Mouse (Mus musculus) forebrain, embryonic 15.5 days (tissue): ENCODE measurements around the gene Sox15. TPM values are rescaled to one million over a fixed set of nuclear protein-coding genes. Genes with fewer than 3 reads are reported as not detected.
"Not testable (repeated sequence)": the region's sequence is repeated elsewhere in the genome, so short reads cannot be mapped to it uniquely, and the experiment has no call there.

Experiments
- ATAC-seq: fragments of 200-750 bp; cut with Nextera tagmentation; replicated peaks from 2 replicates; pipeline ENCODE4 v1.8.0; 2017; ENCODE audit warnings: mild to moderate bottlenecking, moderate TSS enrichment, moderate library complexity
- H3K27ac ChIP-seq: fragments of 300-500 bp; sonication (generic); replicated peaks from 2 replicates; pipeline ENCODE4 v1.5.1; 2015; ENCODE audit warnings: mild to moderate bottlenecking, inconsistent platforms
- H3K27me3 ChIP-seq: fragments of 300-500 bp; sonication (generic); 2 replicates; pipeline ENCODE4 v1.6.1; 2015; ENCODE audit warnings: inconsistent platforms
- H3K36me3 ChIP-seq: fragments of 300-500 bp; sonication (generic); 2 replicates; pipeline ENCODE4 v1.6.1; 2015; ENCODE audit warnings: mild to moderate bottlenecking, inconsistent platforms
- H3K4me1 ChIP-seq: fragments of 300-500 bp; sonication (generic); 2 replicates; pipeline ENCODE4 v1.6.1; 2015; ENCODE audit warnings: inconsistent platforms
- H3K4me2 ChIP-seq: fragments of 300-500 bp; sonication (generic); replicated peaks from 2 replicates; pipeline ENCODE4 v1.6.1; 2015; ENCODE audit warnings: mild to moderate bottlenecking, inconsistent platforms
- H3K4me3 ChIP-seq: fragments of 300-500 bp; sonication (generic); 2 replicates; pipeline ENCODE4 v1.5.1; 2015; ENCODE audit warnings: mild to moderate bottlenecking, inconsistent platforms
- H3K9ac ChIP-seq: fragments of 300-500 bp; sonication (generic); replicated peaks from 2 replicates; pipeline ENCODE4 v1.6.1; 2015; ENCODE audit warnings: mild to moderate bottlenecking, inconsistent platforms
- H3K9me3 ChIP-seq: fragments of 300-500 bp; sonication (generic); 2 replicates; pipeline ENCODE4 v1.6.1; 2016; ENCODE audit warnings: inconsistent platforms
- WGBS: fragments of 180-500 bp; shearing (Covaris S2); methylation state at CpG from one replicate; pipeline ENCODE4 v1.1.7; 2015; ENCODE audit warnings: mixed read lengths; 5-methylcytosine and 5-hydroxymethylcytosine counted together
- polyA plus RNA-seq: library from polyadenylated mRNA; unstranded; fragments of >200 nt; fragmentation: Nextera tagmentation; extraction: Ambion mirVana; gene quantifications from 2 replicates; pipeline ENCODE4 v1.2.1, GENCODE M21; 2015

The Sox15 gene
- polyA plus RNA-seq, 1 experiment from 2014 or later = not detected

DNA sequence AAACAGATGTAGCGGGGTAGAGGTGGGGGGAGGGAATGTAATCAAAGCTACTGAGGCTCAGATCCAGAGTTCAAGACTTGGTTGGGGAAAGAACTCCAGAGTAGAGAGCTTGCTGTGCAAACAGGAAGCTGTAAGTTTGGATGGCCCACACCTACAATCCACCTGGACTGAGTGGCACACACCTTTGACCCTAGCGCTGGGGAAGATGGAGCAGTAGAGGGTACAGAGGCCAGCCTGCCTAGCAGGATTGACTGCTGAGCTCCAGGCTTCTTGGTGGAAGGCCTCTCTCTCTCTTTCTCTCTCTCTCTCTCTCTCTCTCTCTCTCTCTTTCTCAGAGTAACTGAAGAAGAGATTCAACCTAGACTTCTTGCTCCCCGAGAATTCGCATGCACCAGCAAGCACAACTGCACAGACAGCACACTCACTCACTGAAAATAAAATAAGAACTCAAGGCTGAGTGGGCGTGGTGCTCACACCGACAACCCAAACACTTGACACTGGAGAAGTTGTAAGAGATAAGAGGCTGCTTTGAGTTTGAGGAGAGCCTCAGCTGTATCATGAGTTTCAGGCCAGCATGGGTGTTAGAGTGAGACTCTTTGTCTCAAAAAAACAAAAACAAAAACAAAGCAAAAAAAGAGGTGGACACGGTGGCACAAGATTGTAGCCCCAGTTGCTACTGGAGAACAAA, 34.6 kb upstream of the Sox15 start:
- Histone ChIP-seq H3K4me2 (no peak overlapping the region), H3K27ac (no peak overlapping the region), H3K4me1 (peaks cover 17% of the 10 kb centered on the region), H3K27me3 (no peaks in the 10 kb centered on the region), H3K9me3 (no peaks in the 10 kb centered on the region), H3K4me3 (no peak overlapping the region), H3K36me3 (no peaks in the 10 kb centered on the region), H3K9ac (no peak overlapping the region)
- no peak for ATAC-seq
- WGBS = 88% methylated on average over 7 of the region's 7 CpGs

- no peaks in the 10 kb centered on the region for H3K9me3 ChIP-seq
- peak; percentile 80 for ATAC-seq
- peak within 1 kb of the TSS; percentile 52 for H3K4me3 ChIP-seq
- peaks cover 17% of the 10 kb centered on the region for H3K4me1 ChIP-seq
- WGBS = under 1% methylated on average over 20 of the region's 20 CpGs
- H3K27ac ChIP-seq = peak within 1 kb of the TSS; percentile 67
- peak within 1 kb of the TSS; percentile 70 for H3K9ac ChIP-seq
- H3K27me3 ChIP-seq = no peaks in the 10 kb centered on the region
- peak within 1 kb of the TSS; percentile 73 for H3K4me2 ChIP-seq
- H3K36me3 ChIP-seq = no peaks in the 10 kb centered on the region
These were observed 33.4 kb upstream of the Sox15 start, which contains the start of gene Sat2 for GRCm38 (mm10) chr11:69621571-69622268. TSS of gene Sat2 (plus strand) at chr11:69622024.

DNA sequence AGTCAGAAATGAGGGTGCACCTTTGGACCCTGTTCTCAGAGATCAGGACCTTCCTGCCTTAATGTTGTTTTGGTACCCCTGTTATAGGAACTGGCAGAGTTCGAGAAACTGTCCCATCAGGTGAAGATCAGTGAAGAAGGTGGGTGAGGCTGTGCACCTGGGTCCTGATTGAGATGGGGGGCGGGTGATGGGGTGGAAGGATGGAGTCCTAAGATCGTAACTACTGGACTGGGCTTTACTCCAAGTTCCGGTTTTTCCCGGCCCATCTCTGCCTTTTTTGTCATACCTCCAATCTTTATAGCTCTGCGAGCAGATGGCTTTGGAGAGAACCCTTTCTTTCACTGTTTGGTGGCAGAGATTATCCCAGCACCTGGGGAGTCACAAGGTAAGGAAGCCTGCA, 32.7 kb upstream of the Sox15 start:
- no peaks in the 10 kb centered on the region for H3K36me3 ChIP-seq
- H3K27ac ChIP-seq = peak overlapping the region; percentile 67
- H3K9me3 ChIP-seq = no peaks in the 10 kb centered on the region
- peak overlapping the region; percentile 73 for H3K4me2 ChIP-seq
- H3K9ac ChIP-seq = peak overlapping the region; percentile 70
- WGBS = 25% methylated on average over 6 of the region's 6 CpGs
- peaks cover 17% of the 10 kb centered on the region for H3K4me1 ChIP-seq
- H3K4me3 ChIP-seq = peak overlapping the region; percentile 52
- no peaks in the 10 kb centered on the region for H3K27me3 ChIP-seq
- ATAC-seq = no peak

DNA sequence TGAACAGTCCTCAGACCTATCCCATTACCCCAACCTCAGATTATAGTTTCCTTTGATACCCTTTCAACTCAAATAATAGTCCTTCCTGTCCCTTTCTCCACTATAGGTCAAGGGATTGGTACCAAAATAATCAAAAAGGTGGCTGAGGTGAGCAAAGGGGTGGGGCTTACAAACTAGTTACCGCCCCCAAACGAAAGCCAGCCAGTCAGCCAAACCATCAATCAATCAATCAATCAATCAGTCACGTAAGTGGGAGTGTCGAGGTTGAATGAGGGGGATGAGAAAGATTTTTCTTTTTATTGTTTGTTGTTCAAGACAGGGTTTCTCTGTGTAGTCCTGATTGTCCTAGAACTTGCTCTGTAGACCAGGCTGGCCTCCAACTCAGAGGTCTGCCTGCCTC, 32.1 kb upstream of the Sox15 start:
- Histone ChIP-seq H3K36me3 (no peaks in the 10 kb centered on the region), H3K4me1 (peaks cover 17% of the 10 kb centered on the region), H3K4me3 (peak overlapping the region; percentile 52), H3K9me3 (no peaks in the 10 kb centered on the region), H3K9ac (peak overlapping the region; percentile 70; the same call in 1 of the 2 replicates), H3K4me2 (peak overlapping the region; percentile 73), H3K27me3 (no peaks in the 10 kb centered on the region), H3K27ac (no peak overlapping the region)
- WGBS = 76% methylated on average over 4 of the region's 4 CpGs
- ATAC-seq = no peak

- H3K27me3 ChIP-seq, H3K36me3 ChIP-seq, H3K9me3 ChIP-seq, ATAC-seq, H3K4me2 ChIP-seq, H3K27ac ChIP-seq, H3K4me3 ChIP-seq, H3K9ac ChIP-seq: not testable (repeated sequence)
- H3K4me1 ChIP-seq = peaks cover 17% of the 10 kb centered on the region
- WGBS = 87% methylated on average over 2 of the region's 2 CpGs
These were observed 30.8 kb upstream of the Sox15 start for GRCm38 (mm10) chr11:69624339-69624738.

DNA sequence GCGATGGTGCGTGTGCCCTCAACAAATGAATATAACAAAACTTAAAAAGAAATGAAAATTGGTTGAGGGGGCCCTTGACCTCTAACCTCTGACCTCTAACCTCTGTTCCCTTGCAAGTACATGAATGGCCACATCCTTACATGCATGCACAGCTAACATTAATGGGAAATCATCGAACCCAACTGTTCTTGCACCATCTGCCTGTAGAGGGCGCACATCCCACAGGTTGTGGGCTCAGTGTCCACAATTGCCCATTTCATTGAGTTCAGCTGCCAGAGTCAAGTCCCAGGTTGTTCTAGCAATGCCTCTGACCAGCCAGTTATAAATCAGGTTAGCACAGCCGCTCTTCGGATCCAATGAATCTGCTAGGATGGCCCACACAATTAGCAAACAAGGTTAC, 26.8 kb upstream of the Sox15 start:
- 36% methylated on average over 6 of the region's 6 CpGs for WGBS
- no peak for ATAC-seq
- Histone ChIP-seq H3K9me3 (no peaks in the 10 kb centered on the region), H3K27ac (no peak overlapping the region), H3K4me1 (peaks cover 3% of the 10 kb centered on the region; the same call in 1 of the 2 replicates), H3K9ac (no peak overlapping the region), H3K36me3 (no peaks in the 10 kb centered on the region), H3K4me2 (no peak overlapping the region), H3K4me3 (no peak overlapping the region), H3K27me3 (no peaks in the 10 kb centered on the region)

DNA sequence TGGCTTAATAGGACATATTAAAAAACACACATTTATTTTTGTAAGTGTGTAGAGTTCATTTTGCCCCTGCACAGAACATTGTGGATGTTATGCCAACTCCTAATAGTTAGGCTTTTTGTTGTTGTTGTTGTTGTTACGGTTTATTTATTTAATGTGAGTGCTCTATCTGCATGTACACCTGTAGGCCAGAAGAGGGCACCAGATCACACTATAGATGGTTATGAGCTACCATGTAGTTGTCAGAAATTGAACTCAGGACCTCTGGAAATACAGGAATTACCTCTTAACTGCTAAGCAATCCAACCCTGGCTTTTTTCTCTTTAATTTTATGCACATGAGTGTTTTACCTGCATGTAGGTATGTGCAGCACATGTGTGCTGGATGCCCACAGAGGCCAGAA, 25.3 kb upstream of the Sox15 start:
- Histone ChIP-seq H3K36me3 (no peaks in the 10 kb centered on the region), H3K9ac (no peak overlapping the region), H3K4me1 (peaks cover 18% of the 10 kb centered on the region), H3K27me3 (no peaks in the 10 kb centered on the region), H3K4me3 (no peak overlapping the region), H3K9me3 (no peaks in the 10 kb centered on the region), H3K27ac (no peak overlapping the region), H3K4me2 (no peak overlapping the region)
- WGBS = 61% methylated on average over 1 of the region's 1 CpGs
- no peak for ATAC-seq

DNA sequence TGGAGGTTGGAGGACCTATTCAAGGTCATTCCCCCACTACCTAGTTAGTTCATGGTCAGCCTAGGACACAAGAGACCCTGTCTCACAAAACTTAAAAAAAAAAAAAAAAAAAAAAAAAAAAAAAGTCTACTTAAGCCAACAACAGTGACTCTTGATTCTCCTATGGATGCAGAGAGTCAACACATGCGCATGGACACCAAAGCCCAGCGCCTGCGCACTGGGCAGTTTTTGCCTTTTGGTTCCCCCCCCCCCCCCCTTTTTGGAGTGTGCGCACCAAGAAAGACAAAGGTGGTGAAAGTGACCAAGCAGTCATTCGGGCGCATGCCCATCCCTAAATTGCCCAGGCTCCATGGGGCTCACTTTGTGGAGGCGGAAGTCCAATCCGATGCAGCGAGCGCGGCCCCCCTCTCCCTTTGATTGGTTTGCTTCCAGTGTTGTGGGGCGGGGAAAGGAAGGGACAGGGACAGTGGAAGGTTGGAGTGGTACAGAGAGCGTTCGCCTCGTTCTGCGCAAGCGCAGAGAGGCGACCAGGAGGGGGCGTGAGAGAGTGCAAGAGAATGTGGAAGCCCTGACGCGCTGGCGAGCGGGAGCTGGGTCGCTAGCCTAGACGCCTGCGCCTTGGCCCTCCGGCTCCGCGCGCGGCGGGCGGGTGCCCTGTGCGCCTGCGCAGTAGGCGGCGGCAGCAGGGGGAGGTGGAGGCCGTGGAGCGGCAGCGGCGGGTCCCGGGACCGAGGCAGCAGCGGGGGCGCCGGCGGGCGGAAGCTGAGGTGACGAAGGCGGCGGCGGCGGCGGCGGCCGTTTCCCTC, 22.6 kb upstream of the Sox15 start, which contains the start of gene Fxr2:
Gene Fxr2 (plus strand): TSS at position 707 of the 806 bp plus-strand sequence.
- WGBS = 1% methylated on average over 41 of the region's 56 CpGs
- H3K4me3 ChIP-seq = peak within 1 kb of the TSS; percentile 100
- ATAC-seq = peak; percentile 98
- H3K27me3 ChIP-seq = no peaks in the 10 kb centered on the region
- H3K4me2 ChIP-seq = peak within 1 kb of the TSS; percentile 73
- H3K27ac ChIP-seq = peak within 1 kb of the TSS; percentile 96
- no peaks in the 10 kb centered on the region for H3K9me3 ChIP-seq
- 0 out of 2 replicates have a peak, but pooled peaks cover 4% of the 10 kb centered on the region for H3K36me3 ChIP-seq
- peak within 1 kb of the TSS; percentile 100 for H3K9ac ChIP-seq
- peaks cover 34% of the 10 kb centered on the region for H3K4me1 ChIP-seq

- peak overlapping the region; percentile 73 for H3K4me2 ChIP-seq
- H3K9ac ChIP-seq = peak overlapping the region; percentile 100
- peak overlapping the region; percentile 100 for H3K4me3 ChIP-seq
- 0 out of 2 replicates have a peak, but pooled peaks cover 4% of the 10 kb centered on the region for H3K36me3 ChIP-seq
- WGBS = under 1% methylated on average over 36 of the region's 50 CpGs
- peak; percentile 69 for ATAC-seq
- H3K9me3 ChIP-seq = no peaks in the 10 kb centered on the region
- peaks cover 34% of the 10 kb centered on the region for H3K4me1 ChIP-seq
- H3K27me3 ChIP-seq = no peaks in the 10 kb centered on the region
- H3K27ac ChIP-seq = peak overlapping the region; percentile 96
These were observed 21.8 kb upstream of the Sox15 start for GRCm38 (mm10) chr11:69633128-69633866.

DNA sequence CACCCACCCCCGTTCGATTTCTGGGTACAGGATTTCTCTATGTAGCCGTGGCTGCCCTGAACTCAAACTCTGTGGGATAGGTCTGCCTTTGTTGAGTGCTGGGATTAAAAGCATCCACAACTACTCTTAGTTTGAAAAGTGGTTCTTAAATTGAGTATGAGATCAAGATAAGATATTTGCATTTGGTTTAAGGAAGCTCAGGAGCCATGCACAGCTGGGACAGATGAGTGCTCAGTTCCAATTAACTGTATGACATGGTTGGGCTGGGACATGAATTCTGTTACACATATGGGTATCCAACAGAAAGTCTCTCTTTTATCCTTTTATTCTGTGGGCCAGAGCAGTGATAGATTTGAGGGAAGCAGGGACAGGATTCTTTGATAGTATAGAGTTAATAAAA, 19.6 kb upstream of the Sox15 start:
- no peak overlapping the region for H3K4me3 ChIP-seq
- 0 out of 2 replicates have a peak overlapping the region, but pooled peaks have one; percentile 2 for H3K4me2 ChIP-seq

GRCm38 (mm10) chr11:69645860-69646259, 9.3 kb upstream of the Sox15 start:
- Histone ChIP-seq H3K27me3 (no peaks in the 10 kb centered on the region), H3K4me1 (no peaks in the 10 kb centered on the region), H3K9ac (no peak overlapping the region), H3K36me3 (peaks cover 94% of the 10 kb centered on the region), H3K4me2 (no peak overlapping the region), H3K4me3 (no peak overlapping the region), H3K27ac (no peak overlapping the region), H3K9me3 (no peaks in the 10 kb centered on the region)
- WGBS = 94% methylated on average over 5 of the region's 5 CpGs
- no peak for ATAC-seq

More for the DNA sequence above, 19.6 kb upstream of the Sox15 start:
- Histone ChIP-seq H3K4me1 (peaks cover 34% of the 10 kb centered on the region), H3K27ac (no peak overlapping the region), H3K9ac (no peak overlapping the region), H3K27me3 (no peaks in the 10 kb centered on the region), H3K36me3 (peaks cover 17% of the 10 kb centered on the region), H3K9me3 (no peaks in the 10 kb centered on the region)
- 85% methylated on average over 3 of the region's 3 CpGs for WGBS
- no peak for ATAC-seq
